Mouse (Mus musculus): ENCODE measurements at regions not wholly inside any gene's neighbourhood (a gene's known extent, or its start where the extent isn't known, plus 50 kb on each side); places are given as distances from the start of the nearest gene placed in this dataset.
A peak's percentile ranks its signal among the peaks of the same experiment; 100 is the strongest.

- DNase-seq (ENCODE audit: low spot score in 2 of 2) = no peak
Measured at GRCm38 (mm10) chr5:120251697-120252401, 135.6 kb downstream of the Rbm19 start.

- DNase-seq (ENCODE audit: low spot score in 2 of 2) = no peak
Measured at GRCm38 (mm10) chr5:120252551-120252950, 136.3 kb downstream of the Rbm19 start.

- DNase-seq (ENCODE audit: low spot score in 2 of 2) = no peak
Measured at GRCm38 (mm10) chr5:120262715-120263273, 146.5 kb downstream of the Rbm19 start.

- peak; percentile 48 to 52 for DNase-seq (ENCODE audit: low spot score in 2 of 2)
Measured at GRCm38 (mm10) chr5:120269416-120269860, 153.2 kb downstream of the Rbm19 start.

DNA sequence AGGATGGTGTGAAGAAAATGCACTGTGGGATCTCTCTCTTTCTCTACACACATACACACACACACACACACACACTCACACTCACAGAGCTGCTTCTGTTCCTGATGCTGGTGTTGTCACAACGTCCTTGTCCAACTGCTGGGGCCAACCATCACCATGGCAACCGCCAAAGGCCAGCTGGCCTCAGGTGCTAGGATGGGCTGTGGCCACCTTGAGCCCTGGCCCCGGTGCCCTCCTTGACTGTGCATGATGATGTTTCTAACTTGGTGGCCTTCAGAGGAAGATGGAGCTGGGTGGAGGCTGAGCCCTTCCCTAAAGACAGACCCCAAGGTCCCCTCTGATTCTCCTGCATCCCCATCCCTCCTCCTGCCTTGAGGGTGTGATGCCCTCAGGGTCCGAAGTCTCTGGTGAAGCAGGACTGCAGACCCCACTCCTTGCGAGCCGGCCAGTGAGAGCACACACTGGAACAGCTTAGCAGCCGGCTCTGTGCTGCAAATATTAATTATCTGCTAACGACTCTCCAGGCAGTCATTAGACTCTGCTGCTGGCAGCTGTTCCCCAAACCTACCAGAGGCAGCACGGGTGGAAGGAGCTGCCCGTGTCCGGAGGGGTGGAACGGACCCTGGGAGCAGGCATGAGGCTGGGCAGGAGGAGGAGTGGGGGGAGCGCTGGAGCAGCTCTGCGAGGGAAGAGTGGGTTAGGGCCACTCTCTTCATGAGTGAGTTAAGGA is 154.8 kb downstream of the Rbm19 start:
- DNase-seq (ENCODE audit: low spot score in 2 of 2) = peak in 1 of 2 experiments; percentile 12

DNA sequence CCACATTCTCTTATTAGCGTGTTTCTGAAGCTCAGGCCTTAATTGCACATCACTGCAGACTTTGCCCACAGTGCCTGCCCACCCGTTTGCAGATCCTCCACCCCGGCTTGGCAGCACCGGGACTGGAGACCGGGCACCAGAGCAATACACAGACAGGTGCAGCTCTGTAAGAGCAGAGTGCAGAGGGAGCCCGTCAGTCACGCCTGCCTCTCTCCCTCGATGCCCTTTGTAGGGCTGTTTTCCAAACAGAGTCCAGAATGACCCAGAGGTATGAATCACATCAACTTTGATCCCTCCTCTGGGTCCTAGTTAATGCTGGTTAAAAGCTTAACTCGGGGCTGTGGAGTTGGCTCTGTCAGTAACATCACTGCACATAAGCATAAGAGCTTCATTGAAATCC is 155.3 kb upstream of the Lhx5 start:
- no peak for DNase-seq (ENCODE audit: low spot score in 2 of 2)

DNA sequence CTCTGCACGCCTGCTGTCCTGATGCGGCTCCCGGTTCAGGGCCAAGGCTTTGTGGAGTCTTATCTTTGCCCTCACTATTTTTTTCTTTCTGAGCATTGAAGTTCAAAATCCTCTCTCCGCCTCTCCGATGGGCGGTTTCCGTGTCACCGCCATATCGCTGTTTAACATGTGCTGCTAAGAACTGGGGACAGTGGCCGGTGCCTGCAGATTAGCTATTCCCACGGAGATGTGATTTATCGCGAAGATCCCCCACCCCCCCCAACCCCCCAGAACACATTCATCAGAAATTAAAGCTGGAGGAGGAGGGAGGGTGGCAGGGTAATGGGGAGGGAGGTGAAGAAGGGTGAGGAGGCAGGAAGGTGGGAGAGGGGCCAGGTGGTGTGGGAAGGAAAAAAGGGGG is 151.2 kb upstream of the Lhx5 start:
- no peak for DNase-seq (ENCODE audit: low spot score in 2 of 2)

DNA sequence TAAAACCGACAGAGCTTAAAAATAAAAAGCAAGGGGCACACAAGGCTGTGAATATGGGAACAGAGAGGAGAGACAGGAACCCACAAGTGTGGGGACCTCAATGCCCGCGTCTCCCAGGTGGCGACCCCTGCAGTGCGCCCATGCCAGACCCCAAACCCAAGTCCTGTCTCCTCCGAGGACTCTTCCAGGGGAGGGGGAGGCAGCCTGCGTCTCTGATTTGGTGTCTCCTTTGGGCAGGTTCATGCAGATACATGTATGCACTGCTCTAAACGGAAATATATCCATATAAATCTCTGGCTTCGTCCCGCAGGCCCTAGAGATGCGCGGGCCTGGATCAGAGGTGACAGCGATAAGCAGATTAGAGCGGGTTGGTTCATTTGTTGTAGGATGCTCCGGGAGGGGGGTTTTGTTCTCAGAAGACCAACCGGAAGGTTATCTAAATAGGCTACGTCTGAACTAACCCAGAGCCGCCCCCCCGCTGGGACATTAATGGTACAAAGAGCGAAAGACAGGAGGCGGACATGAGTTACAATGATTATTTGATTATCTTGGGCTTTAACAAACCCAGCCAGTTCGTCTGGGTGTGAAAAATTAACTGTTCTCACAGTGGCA is 150.4 kb upstream of the Lhx5 start:
- no peak for DNase-seq (ENCODE audit: low spot score in 2 of 2)

- no peak for DNase-seq (ENCODE audit: low spot score in 2 of 2)
Measured at GRCm38 (mm10) chr5:120281840-120282565, 149.5 kb upstream of the Lhx5 start.

GRCm38 (mm10) chr5:120284625-120285024 is 146.9 kb upstream of the Lhx5 start:
- DNase-seq (ENCODE audit: low spot score in 2 of 2) = no peak

- no peak for DNase-seq (ENCODE audit: low spot score in 2 of 2)
Measured at GRCm38 (mm10) chr5:120285036-120285435, 146.5 kb upstream of the Lhx5 start.

- no peak for DNase-seq (ENCODE audit: low spot score in 2 of 2)
Measured at GRCm38 (mm10) chr5:120286787-120287186, 144.7 kb upstream of the Lhx5 start.

DNA sequence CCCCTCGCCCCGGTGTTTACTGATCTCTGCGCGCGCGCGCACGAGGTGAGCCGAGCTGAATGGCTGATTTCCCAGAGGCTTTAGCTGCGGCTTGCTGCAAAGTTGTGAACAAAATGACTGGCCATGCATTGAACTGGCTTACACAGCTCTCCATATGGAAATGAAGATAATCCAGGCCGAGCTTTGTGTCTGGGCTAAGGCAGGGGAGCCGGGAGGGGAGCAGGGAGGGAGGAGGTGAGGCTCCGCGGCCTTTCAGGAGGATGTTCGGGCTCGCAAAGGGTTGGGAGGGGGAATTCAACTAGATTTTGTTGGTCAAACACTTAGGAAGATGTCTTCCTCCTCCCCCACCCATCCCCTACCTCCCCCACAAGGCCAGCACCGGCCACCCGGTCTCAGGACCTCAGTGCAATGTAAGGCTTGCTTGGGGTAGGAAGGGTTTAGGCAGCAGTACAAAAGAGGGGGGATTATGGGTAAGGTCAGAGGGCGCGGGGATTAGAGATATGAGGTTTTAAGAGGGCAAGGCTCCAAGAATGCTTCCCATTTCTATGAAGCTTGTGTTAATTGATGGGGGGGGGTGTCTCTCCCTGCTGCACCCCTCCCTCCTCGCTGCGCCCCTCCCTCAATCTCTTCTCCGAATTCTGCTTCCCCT is 143.3 kb upstream of the Lhx5 start:
- no peak for DNase-seq (ENCODE audit: low spot score in 2 of 2)

GRCm38 (mm10) chr5:120294526-120295078 is 136.9 kb upstream of the Lhx5 start:
- DNase-seq (ENCODE audit: low spot score in 2 of 2) = no peak

DNA sequence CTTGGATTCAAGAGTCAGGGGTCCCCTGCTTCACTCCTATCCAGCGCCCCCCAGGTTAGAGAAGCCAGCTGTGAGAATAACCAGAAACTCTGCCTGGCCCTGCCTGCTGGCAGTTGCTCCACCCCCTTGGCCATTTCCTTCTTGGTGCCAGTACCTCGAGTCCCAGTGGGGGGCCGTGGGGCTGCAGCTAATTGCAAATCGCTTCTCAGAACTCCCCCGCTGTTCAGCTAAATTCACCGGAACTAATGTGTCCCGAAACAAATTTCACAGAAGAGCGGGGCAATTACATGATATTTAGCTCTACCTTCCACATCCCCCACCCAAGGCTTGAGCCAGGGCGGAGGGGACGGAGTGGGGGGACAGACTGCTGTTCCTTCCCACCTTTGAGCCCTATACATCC is 134.3 kb upstream of the Lhx5 start:
- no peak for DNase-seq (ENCODE audit: low spot score in 2 of 2)

DNA sequence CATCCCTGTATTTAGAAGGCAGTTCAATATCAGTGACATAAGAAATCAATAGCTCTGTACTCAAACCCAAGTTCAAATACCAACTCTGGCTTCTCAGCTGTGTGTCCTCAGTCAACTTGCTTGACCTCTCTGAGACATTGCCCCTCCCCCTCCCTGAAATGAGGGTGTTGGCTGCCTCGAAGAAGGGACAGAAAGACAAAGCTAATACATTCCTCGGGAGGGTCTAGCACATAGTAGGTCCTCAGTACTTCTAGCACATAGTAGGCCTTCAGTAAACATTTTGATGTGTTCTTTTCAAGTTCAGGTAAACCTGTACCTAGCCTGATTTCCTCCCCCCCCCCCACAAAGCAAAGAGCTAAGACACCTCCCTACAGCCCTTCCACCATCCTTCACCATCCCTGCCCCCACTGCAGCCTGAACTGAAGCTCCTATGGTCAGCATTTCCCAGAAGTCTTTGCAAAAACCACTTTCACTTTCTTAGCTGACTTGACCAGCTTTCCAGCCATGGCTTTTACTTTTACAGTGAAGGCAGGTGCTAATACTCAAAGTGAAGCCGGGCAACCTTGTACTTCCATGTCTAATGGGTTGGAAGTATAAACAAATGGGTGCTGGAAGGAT is 133.7 kb upstream of the Lhx5 start:
- DNase-seq (ENCODE audit: low spot score in 2 of 2) = no peak

DNA sequence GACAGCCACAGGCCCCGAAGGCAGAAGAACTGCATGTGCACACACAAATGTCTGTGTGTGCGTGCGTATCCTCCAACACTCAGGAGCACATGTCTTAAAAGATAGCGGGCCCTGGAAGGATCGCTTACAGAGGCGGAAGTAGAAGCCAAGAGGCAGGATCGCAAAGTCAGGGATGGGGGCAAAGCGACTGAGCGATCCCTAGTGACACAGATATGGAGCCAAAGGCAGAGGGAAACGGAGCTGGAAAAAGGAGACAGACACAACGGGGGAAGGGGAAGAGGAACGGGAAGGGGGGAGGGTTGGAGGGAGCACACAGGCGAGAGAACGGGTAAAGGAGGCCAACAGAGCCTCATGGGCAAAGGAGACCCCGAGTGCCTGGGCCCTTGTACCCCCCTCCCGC is 129.8 kb upstream of the Lhx5 start:
- no peak for DNase-seq (ENCODE audit: low spot score in 2 of 2)

DNA sequence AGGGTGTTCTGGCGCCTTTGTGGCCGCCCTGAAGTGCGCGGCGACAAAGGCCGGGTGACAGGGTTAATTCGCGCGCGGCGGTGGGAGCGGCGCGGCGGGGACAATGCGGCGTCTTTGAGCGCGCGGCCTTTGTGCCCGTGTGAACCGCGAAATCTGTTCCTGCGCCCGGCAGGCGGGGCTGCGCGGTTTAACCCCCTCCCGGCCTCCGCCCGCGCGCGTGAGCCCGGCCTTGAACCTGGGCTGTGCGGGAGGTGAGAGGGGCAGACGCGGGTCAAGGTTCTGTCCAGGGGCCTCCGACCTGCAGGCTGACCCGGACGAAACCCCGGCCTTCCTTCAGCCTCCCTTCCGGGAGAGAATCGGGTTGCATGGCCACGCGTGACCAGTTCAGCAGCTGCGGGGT is 129.2 kb upstream of the Lhx5 start:
- no peak for DNase-seq (ENCODE audit: low spot score in 2 of 2)

DNA sequence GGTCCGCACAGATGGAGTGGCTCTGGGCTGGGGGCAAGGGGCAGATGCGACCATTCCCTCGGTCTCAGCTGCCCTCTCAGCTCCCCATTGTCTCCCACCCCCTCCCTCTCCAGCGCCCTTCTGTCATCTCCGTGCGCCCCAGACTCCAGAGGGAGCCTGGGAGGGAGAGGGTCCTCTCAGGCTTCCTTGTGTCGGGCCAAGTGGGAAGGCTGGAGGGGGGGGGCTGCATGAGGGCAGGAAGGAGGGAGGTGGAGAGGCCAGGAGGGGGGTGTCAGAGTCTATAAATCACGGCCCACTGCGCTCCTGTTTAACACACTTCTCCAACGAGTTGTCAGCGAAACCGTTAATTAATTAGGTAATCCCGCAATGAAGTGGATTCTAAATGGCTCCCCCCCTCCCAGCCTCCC is 127.2 kb upstream of the Lhx5 start:
- DNase-seq (ENCODE audit: low spot score in 2 of 2) = no peak

DNA sequence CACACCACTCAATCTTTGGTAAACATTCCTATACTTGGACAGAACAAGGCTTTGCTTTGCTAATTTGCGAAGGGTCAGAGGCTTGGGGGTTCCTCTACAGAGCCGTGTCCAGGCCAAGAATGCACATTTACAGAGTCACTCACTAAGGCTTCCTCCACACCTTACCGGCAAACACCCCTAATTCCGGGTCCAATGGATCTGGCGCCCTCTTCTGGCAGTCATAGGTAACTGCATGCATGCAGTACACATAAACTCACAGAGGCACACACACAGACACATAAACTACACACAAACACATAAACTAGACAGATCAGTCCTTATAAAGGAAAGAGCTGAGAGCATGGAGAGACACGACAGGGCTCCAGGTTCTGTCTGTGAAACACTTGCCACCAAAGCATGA is 119.2 kb upstream of the Lhx5 start:
- DNase-seq (ENCODE audit: low spot score in 2 of 2) = no peak

All from layer of hippocampus, postnatal 14 days (tissue).